Mouse (Mus musculus) liver, adult 2 months (tissue): ENCODE data around the gene Herc2. TPM values are rescaled to one million over a fixed set of nuclear protein-coding genes. Genes with fewer than 3 reads are reported as not detected.

Experiments used
- DNase-seq: peaks from one replicate; pipeline ENCODE4 v3.0.0-alpha.2; 2011; ENCODE audit warnings: low read depth, low spot score; ENCODE audit errors: extremely low read depth
- H3K27ac ChIP-seq: fragments of 200-500 bp; replicated peaks from 2 replicates; pipeline ENCODE4 v1.5.1; 2012; ENCODE audit warnings: low read depth, mild to moderate bottlenecking, control low read depth, inconsistent platforms, low read length; ENCODE audit not compliant: insufficient read depth
- H3K27me3 ChIP-seq: fragments of 200-500 bp; 2 replicates; pipeline ENCODE4 v1.6.1; 2012; ENCODE audit warnings: mild to moderate bottlenecking, moderate library complexity, low read length, inconsistent platforms; ENCODE audit not compliant: control insufficient read depth, insufficient read depth
- H3K36me3 ChIP-seq: fragments of 200-500 bp; 2 replicates; pipeline ENCODE4 v1.6.1; 2012; ENCODE audit warnings: low read length, inconsistent platforms; ENCODE audit not compliant: control insufficient read depth, insufficient read depth
- H3K4me1 ChIP-seq: fragments of 200-500 bp; 2 replicates; pipeline ENCODE4 v1.6.1; 2011; ENCODE audit warnings: low read length; ENCODE audit not compliant: control insufficient read depth, insufficient read depth
- H3K4me3 ChIP-seq: fragments of 200-500 bp; 2 replicates; pipeline ENCODE4 v1.5.1; 2011; ENCODE audit warnings: low read depth, mild to moderate bottlenecking, control low read depth, low read length, moderate library complexity; ENCODE audit not compliant: insufficient read depth
- H3K79me2 ChIP-seq: fragments of 200-500 bp; 2 replicates; pipeline ENCODE4 v1.6.1; 2012; ENCODE audit warnings: inconsistent platforms, mild to moderate bottlenecking, low read length, moderate library complexity; ENCODE audit not compliant: control insufficient read depth, insufficient read depth
- H3K9ac ChIP-seq: fragments of 200-500 bp; 2 replicates; pipeline ENCODE4 v1.6.1; 2012; ENCODE audit warnings: low read depth, mild to moderate bottlenecking, control low read depth, inconsistent platforms, low read length
- CTCF ChIP-seq: fragments of 200-500 bp; IDR thresholded peaks from 2 replicates; pipeline ENCODE4 v1.5.1; 2011; ENCODE audit warnings: low read depth, low read length, control low read depth
- POLR2A ChIP-seq: fragments of 200-500 bp; IDR thresholded peaks from 2 replicates; pipeline ENCODE4 v1.6.1; 2011; ENCODE audit warnings: low read length, control low read depth; ENCODE audit not compliant: insufficient read depth; ENCODE audit errors: extremely low read depth
- WGBS: fragments of 180-500 bp; shearing (Covaris S2); methylation state at CpG from one replicate; pipeline ENCODE4 v1.1.7; 2018; 5-methylcytosine and 5-hydroxymethylcytosine counted together
- polyA plus RNA-seq: library from polyadenylated mRNA; depleted of rRNA; stranded (reverse); fragments of >200 nt; gene quantifications from 2 replicates; pipeline ENCODE4 v1.2.3, GENCODE M21; 2012
- total RNA-seq: library from RNA; depleted of rRNA; stranded (reverse); fragments of >200 nt; gene quantifications from 2 replicates; pipeline ENCODE4 v1.2.3, GENCODE M21; 2014

The Herc2 gene
- total and polyA plus RNA-seq, 2 experiments = 9.8 to 15.9 TPM

DNA sequence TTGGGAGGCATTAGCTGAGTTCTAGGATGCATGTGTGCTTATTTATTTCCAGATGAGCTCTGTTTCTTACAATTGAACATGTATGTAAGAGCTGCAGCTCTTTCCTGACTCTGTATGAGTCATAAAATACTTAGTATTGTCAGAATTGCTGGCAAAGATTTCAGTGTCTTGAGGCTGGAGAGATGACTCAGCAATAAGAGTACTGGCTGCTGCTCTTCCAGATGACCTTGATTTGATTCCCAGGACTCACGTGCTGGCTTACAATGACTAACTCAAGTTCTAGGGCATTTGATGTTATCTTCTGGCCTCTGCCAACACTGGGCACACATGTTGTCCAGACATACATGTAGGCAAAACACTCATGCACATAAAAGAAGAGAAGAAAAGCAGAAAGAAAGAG, 64.2 kb downstream of the Herc2 start:
- no peak overlapping the region for H3K4me3 ChIP-seq
- H3K27me3 ChIP-seq = no peaks in the 10 kb centered on the region
- no peak overlapping the region for H3K27ac ChIP-seq
- H3K9ac ChIP-seq = no peak overlapping the region
- no peak for TF ChIP-seq POLR2A
- TF ChIP-seq CTCF = no peak
- 4% methylated on average over 1 of the region's 1 CpGs for WGBS
- DNase-seq = peak; percentile 50
- peaks cover 41% of the 10 kb centered on the region for H3K36me3 ChIP-seq
- H3K4me1 ChIP-seq = no peaks in the 10 kb centered on the region
- no peaks in the 10 kb centered on the region; the same call in 1 of the 2 replicates for H3K79me2 ChIP-seq

DNA sequence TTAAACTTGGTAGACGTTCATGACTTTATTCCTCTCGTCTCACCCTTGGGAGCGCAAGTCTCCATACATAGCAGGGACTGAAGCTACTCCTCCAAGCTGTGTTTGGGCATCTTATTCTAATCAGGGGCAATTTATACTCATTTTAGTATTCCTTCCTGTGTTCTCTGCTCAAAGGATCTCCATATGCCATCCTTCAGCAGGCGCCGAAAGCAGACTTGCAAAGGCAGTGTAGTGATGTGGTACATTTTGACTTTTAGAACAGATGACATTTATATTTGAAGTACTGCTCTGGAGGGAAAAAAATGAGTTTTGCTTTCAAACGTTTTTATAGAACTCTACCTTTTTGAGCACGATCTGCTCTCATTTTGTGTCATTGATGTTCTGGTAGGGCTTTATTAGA, 71.0 kb downstream of the Herc2 start:
- Histone ChIP-seq H3K27ac (no peak overlapping the region), H3K4me3 (no peak overlapping the region), H3K27me3 (no peaks in the 10 kb centered on the region), H3K79me2 (no peaks in the 10 kb centered on the region), H3K9ac (no peak overlapping the region), H3K4me1 (peaks cover 5% of the 10 kb centered on the region), H3K36me3 (peaks cover 21% of the 10 kb centered on the region)
- no peak for TF ChIP-seq POLR2A
- TF ChIP-seq CTCF = no peak
- no peak for DNase-seq
- WGBS = 66% methylated on average over 7 of the region's 7 CpGs

DNA sequence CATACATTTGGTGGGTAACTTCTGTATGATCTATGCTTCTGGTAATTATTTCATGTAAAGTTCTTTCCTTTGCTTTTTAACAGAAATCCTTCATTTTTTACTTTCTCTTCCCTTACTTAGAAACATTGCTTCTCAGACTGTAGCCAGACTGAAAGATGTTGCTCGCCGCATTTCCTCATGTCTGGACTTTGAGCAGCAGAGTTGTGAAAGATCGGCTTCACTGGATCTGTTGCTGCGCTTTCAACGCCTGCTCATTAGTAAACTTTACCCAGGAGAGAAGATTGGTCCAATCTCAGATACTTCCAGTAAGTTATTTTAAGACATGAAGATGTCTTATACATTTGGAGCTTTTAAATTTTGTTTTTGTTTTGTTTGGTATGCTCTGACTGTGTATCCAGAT, 71.4 kb downstream of the Herc2 start:
- no peak overlapping the region for H3K27ac ChIP-seq
- H3K27me3 ChIP-seq = no peaks in the 10 kb centered on the region
- 32% methylated on average over 5 of the region's 5 CpGs for WGBS
- no peak overlapping the region for H3K9ac ChIP-seq
- TF ChIP-seq CTCF = no peak
- no peak for TF ChIP-seq POLR2A
- H3K36me3 ChIP-seq = peaks cover 22% of the 10 kb centered on the region
- no peaks in the 10 kb centered on the region for H3K79me2 ChIP-seq
- no peak overlapping the region for H3K4me3 ChIP-seq
- H3K4me1 ChIP-seq = peaks cover 5% of the 10 kb centered on the region
- DNase-seq = peak; percentile 88

DNA sequence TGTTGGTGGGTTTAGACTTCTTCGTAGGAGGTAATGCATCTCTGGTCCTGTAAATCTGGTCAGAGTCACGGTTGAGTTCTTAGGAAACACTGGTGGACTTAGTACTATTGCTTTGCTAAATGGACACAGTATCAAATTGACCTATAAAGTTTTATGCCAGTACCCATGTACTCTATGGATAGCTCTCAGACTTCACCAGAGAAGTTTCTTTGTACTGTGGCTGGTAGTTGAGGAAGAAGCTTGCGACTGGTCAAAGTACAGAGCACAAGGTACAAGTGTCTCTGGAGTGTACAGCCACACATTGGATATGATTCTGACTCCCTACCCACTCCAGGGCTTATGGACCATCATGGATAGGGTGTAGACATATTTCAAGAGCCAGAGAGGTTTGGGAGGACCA, 78.1 kb downstream of the Herc2 start:
- no peak for DNase-seq
- 82% methylated on average over 3 of the region's 3 CpGs for WGBS

DNA sequence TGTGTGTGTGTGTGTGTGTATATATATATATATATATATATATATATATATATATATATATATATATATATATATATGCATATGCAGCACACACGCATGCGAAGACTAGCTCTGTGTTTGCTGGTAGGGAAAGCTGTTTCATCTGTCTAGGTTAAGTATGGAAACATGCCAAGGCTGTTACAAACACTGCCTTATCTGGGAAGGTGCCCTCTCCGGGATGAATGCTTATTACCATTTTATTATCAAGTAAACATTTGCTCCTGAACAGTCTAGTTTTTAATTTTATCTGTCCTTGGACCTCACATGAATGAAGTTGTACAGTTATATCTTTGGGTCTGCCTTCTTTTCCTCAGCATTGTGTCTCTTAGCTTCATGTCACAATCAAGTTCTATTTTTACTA, 79.6 kb downstream of the Herc2 start:
- no peaks in the 10 kb centered on the region for H3K27me3 ChIP-seq
- no peak overlapping the region for H3K4me3 ChIP-seq
- 89% methylated on average over 3 of the region's 3 CpGs for WGBS
- H3K36me3 ChIP-seq = peaks cover 53% of the 10 kb centered on the region
- H3K9ac ChIP-seq = no peak overlapping the region
- no peaks in the 10 kb centered on the region for H3K4me1 ChIP-seq
- DNase-seq = no peak
- no peak overlapping the region for H3K27ac ChIP-seq
- no peak for TF ChIP-seq CTCF
- TF ChIP-seq POLR2A = no peak
- H3K79me2 ChIP-seq = no peaks in the 10 kb centered on the region; the same call in 1 of the 2 replicates

More for the DNA sequence above, 78.1 kb downstream of the Herc2 start:
- Histone ChIP-seq H3K27ac (no peak overlapping the region), H3K36me3 (peaks cover 44% of the 10 kb centered on the region), H3K9ac (no peak overlapping the region), H3K4me3 (no peak overlapping the region), H3K4me1 (no peaks in the 10 kb centered on the region), H3K27me3 (no peaks in the 10 kb centered on the region), H3K79me2 (no peaks in the 10 kb centered on the region)
- TF ChIP-seq CTCF = no peak
- no peak for TF ChIP-seq POLR2A

DNA sequence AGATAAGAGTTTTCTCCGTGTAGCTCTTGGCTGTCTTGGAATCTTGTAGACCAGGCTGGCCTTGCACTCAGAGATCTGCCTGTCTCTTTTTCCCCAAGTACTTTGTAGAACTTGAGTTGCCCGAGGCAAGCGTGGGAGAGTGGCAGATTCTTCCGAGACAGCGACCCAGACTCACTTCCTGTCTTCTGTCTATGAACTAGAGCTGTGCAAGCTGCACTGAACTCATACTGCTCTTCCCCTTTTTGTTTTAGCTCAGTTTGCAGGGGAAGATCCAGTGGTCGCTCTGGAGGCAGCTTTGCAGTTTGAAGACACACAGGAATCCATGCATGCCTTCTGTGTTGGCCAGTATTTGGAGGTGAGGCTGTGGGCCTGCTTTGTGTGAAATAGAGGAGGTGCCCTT, 81.6 kb downstream of the Herc2 start:
- H3K79me2 ChIP-seq = no peaks in the 10 kb centered on the region; the same call in 1 of the 2 replicates
- DNase-seq = no peak
- no peak overlapping the region for H3K9ac ChIP-seq
- TF ChIP-seq CTCF = no peak
- no peak for TF ChIP-seq POLR2A
- no peak overlapping the region for H3K27ac ChIP-seq
- no peaks in the 10 kb centered on the region for H3K4me1 ChIP-seq
- H3K36me3 ChIP-seq = peaks cover 58% of the 10 kb centered on the region
- H3K27me3 ChIP-seq = no peaks in the 10 kb centered on the region
- WGBS = 81% methylated on average over 6 of the region's 6 CpGs
- no peak overlapping the region for H3K4me3 ChIP-seq
